ENCODE assay signal across 21 mouse cellular contexts in genomic region chr14:103531722-103532341, GRCm38 (mm10). TPM values are rescaled to one million over a fixed set of nuclear protein-coding genes. Genes with fewer than 3 reads are reported as not detected.
A peak's percentile ranks its signal among the peaks of the same experiment; 100 is the strongest.
DNase-seq lines count a peak whose midpoint lies in the region; ATAC-seq lines count a peak whose summit lies in the region.
"Had no signal": no experiment of that assay in that cellular context is flagged by ENCODE, and none has a peak within 500 bp of the region (broad histone marks: within the 10 kb centered on the region; RNA-seq: fewer than 3 reads in every experiment).

No protein-coding gene starts in this region.

- no peak for ATAC-seq in heart, embryonic 12.5 days (ENCODE audit: insufficient number of reproducible peaks, low FRiP score)
- ATAC-seq in common myeloid progenitor, adult 5-6 weeks (replicated peaks; ENCODE audit: low read depth, poor library complexity, severe bottlenecking): peak; percentile 67; the same call in 1 of the 2 replicates
- 0 out of 2 replicates have a peak, but pooled peaks have one; percentile 47 for ATAC-seq in monocyte, adult 5-6 weeks (replicated peaks; ENCODE audit: insufficient number of reproducible peaks, low FRiP score, low TSS enrichment, poor library complexity, severe bottlenecking)
- ATAC-seq: forebrain, postnatal 0 days; hindbrain, postnatal 0 days had no signal

- peak; percentile 25 for DNase-seq in heart, adult 11 months
- peak; percentile 83 for DNase-seq in 416B (ENCODE audit: low read depth)
- no peak for DNase-seq in lung, postnatal 10 days
- no peak for DNase-seq in kidney, postnatal 4 days
- no peak for DNase-seq in embryo, embryonic 10.5 days (ENCODE audit: low spot score)
- DNase-seq: adrenal gland, postnatal 10 days; cerebellum, adult 11 months; cerebellum, adult 8-10 months; cerebellum, postnatal 14 days; forebrain, postnatal 0 days; gastrocnemius, postnatal 10 days; heart, postnatal 10 days; heart, postnatal 4 days had no signal

- no peak overlapping the region for H3K4me3 ChIP-seq in heart, embryonic 12.5 days
- H3K4me3 ChIP-seq: embryonic facial prominence, embryonic 13.5 days; forebrain, embryonic 12.5 days; hindbrain, embryonic 13.5 days had no signal

- H3K9me3 ChIP-seq in heart, embryonic 12.5 days (replicated peaks): peaks cover 8% of the 10 kb centered on the region
- H3K9me3 ChIP-seq: hindbrain, embryonic 13.5 days had no signal

- no peaks in the 10 kb centered on the region for H3K4me1 ChIP-seq in heart, embryonic 12.5 days (replicated peaks)
- H3K4me1 ChIP-seq: embryonic facial prominence, embryonic 13.5 days had no signal

- no peak overlapping the region for H3K27ac ChIP-seq in heart, embryonic 12.5 days (ENCODE audit: poor library complexity, severe bottlenecking)
- H3K27ac ChIP-seq: embryonic facial prominence, embryonic 13.5 days; forebrain, embryonic 12.5 days; hindbrain, embryonic 13.5 days; hindbrain, postnatal 0 days had no signal

- no peak overlapping the region for H3K4me2 ChIP-seq in heart, embryonic 12.5 days
- H3K4me2 ChIP-seq: embryonic facial prominence, embryonic 13.5 days; forebrain, embryonic 12.5 days; hindbrain, embryonic 13.5 days had no signal

- 82% methylated on average over 11 of the region's 11 CpGs for WGBS in heart, embryonic 12.5 days

- no peak overlapping the region for H3K9ac ChIP-seq in heart, embryonic 12.5 days
- H3K9ac ChIP-seq: embryonic facial prominence, embryonic 13.5 days; forebrain, embryonic 12.5 days; forebrain, postnatal 0 days; hindbrain, embryonic 13.5 days had no signal

- H3K27me3 ChIP-seq in heart, embryonic 12.5 days (replicated peaks): no peaks in the 10 kb centered on the region
- H3K27me3 ChIP-seq: forebrain, embryonic 12.5 days; hindbrain, embryonic 13.5 days had no signal

- no peaks in the 10 kb centered on the region for H3K36me3 ChIP-seq in heart, embryonic 12.5 days
- H3K36me3 ChIP-seq: embryonic facial prominence, embryonic 13.5 days; forebrain, embryonic 12.5 days; G1E; hindbrain, embryonic 13.5 days had no signal

RNA-seq across cellular contexts. Expression of gene Scel, which starts 18.7 kb away (rescaled TPM):
- polyA plus RNA-seq in heart, embryonic 12.5 days (2016; fragmentation: Nextera tagmentation; extraction: Ambion mirVana): 0.22 and 0.31 TPM in 2 replicates
- total RNA-seq in common myeloid progenitor, adult 5-6 weeks (2017): not detected in 2 replicates
- 0.29 to 2.2 TPM (median 1.3 TPM) in 3 replicates for total RNA-seq in monocyte, adult 5-6 weeks (2017)
- total RNA-seq: adrenal gland, postnatal 10 days; G1E had no signal
- polyA plus RNA-seq: G1E had no signal

Comparison
In these comparisons a context has a peak if more than half of its experiments do, and no peak if none do; other contexts are left out.
1. DNase-seq: peak in heart, adult 11 months (single experiment) and 416B (single experiment); none in lung, postnatal 10 days (single experiment), kidney, postnatal 4 days (0 of 2) and embryo, embryonic 10.5 days (single experiment).